Mouse (Mus musculus) liver (tissue): Measurements from ENCODE around the gene Kcnmb1.

Experiments
- DNase-seq: peaks from one replicate; pipeline ENCODE4 v3.0.0-alpha.2; 2020; ENCODE audit warnings: mixed read lengths

Kcnmb1 gene

DNA sequence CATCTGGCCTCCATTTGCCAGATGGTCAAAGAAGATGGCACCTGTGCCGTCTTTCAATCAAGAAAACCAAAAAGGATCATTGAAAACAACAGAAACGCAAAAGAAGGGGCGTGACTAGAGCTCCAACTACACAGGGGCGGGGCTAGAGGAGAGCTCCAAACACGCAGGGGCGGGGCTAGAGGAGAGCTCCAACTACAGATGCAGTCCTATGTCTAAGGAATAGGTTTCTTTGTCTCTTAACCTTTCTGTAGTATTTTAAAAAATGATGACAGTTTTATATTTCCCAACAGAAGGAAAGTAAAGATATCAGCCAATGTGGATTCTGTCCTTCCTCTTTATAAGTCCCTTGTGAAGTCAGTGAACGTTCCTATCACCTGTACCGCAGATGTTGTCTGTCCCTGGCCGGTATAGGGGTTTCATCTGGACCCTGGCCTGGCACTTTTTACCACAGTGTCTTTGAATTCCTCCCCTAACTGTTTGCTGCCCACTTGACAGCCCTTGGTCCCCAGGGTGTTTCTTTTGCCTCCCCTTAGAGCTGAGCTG is 18.0 kb upstream of the Kcnmb1 start:
- no peak for DNase-seq

DNA sequence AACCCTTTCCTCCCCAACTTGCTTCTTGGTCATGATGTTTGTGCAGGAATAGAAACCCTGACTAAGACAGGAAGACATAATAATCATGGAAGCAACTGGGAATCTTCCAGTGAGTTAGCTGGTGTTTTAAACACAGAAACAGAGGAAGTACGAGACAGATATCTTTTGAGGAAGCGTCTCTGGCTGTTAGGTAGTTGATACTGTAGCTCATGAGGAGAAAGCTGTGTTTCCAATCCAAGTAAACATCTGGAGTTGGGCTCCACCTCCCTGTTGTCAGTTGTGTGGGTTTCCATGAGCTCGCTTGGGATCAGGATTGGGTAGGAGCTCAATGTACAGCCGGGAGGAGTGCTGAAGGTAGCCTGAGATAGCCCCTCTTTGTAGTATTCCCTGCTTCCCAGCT is 16.3 kb upstream of the Kcnmb1 start:
- DNase-seq = no peak

DNA sequence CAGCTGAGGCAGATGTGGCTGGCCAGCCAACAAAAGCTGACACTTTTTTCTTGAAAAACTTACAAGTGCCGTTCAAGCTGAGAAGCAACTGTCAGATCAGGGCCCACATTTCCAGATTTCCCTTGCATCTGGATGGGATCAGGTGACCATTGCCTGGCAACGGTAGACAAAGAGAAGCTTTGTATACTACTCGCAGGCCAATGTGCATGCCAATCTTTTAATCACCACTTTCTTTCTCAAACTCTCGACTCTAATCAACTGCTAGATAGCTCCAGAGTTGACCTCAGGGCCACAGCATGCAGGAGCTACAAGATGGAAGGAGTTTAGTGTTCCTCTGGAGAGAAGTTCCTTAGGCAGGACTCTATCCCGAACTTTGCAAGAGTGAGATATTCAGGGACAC is 11.7 kb upstream of the Kcnmb1 start:
- no peak for DNase-seq

DNA sequence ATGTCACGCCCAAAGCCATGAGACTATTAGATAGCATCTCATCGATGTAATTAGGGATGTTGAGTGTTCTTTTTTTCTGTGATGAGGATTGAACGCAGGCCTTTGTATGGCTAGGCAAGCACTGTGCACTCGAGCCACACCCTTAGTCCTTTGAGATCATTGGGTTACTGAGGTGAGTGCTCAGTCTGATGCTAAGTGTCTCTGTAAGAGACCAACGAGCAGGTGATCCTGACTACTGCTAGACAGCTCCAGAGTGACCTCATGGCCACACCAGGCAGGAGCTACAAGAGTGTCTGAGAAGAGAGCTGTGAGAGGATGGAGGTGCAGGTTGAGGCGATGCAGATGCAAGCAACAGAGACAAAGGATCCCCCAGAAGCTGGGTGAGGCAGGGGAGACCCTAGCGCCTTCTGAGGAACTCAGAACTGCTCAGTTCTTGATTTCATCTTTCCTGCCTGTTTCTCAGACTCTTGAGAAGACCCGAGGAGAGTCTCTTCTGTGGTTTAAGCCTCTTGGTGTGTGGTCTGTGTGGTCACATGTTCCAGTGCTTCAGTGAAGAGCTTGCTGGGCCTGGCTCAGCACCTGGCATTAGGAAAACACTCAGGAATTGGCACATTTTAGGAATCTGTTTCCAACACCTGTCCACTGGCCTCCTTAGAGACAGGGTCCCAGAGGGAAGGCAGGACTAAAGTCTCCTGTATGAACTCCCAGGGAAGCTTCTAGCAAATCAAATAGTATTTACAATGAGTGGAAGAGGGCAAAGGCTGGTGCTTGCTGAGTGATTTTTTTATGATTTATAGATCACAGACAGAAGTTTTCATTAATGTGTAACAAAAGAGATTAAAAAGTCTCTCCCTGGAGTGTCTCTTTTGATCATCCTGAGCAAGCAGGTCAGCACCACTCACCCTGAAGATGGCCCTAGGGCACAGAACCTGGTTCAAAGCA is 10.9 kb upstream of the Kcnmb1 start:
- no peak for DNase-seq

DNA sequence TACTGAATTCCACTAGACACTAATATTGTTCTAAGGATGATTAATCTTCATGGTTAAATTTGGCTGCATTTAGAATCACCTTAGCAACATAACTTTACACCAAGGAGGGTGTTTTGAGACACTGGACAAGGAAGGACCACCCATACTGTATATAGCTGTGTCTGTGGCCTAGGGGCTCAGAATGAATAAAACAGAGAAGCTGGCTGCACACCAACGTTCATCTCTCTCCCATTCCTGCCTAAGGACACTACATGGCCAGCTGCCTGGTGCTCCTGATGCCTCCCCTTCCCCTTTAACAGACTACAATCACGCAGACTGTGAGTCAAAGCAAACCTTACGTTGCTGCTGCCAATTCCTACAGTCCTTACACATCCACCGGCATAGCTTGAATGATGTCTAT is 6.8 kb upstream of the Kcnmb1 start:
- no peak for DNase-seq

DNA sequence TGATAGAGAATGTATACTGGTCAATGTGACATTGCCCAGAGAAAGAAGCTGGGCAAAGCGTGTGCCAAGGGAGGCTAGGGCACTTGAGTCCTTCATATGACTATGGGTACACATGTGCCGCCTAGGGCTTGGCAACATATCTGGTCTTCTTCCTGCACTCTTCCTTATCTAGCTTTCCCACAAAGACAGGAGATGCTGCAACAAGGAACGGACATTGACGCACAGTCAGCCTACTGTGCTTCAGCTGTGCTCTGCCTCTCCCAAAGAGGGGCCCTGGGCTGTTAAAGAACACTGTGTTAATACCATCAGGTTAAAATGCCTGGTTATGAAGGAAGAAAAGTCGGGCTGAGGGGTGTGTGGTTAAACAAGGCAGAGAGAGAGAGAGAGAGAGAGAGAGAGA is 6.2 kb upstream of the Kcnmb1 start:
- no peak for DNase-seq

DNA sequence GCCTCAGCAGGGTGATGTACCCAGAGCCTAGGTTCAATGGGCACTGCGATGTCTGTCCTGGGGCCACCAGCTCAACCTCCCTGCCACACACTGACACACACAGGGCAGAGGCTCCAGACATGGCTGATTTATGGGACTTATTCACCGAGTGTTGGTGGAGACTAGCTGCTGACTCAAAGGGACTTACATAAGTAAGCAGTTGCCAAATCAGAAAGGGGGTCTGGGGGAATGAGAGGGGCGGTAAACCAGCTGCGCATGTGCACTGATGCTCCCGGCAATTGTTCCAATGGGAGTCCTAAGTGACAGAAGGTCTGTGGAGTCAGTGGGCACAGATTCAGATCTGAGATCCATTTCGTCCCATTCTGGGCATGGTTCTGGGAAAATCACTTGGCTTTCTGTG is 5.2 kb upstream of the Kcnmb1 start:
- no peak for DNase-seq

DNA sequence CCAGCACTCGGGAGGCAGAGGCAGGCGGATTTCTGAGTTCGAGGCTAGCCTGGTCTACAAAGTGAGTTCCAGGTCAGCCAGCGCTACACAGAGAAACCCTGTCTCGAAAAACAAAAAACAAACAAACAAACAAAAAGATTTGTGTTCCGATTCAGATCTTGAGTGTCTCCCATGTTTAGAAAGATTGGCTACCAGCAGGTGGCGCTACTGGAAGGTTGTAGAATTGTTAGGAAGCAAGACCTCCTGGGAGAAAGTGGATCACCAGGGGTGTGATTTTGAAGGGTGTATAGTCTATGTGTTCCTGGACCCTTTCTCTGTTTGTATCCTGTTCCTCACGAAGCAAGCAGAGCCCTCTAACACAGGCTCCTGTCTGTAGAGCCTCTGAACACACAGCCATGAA is 4.1 kb upstream of the Kcnmb1 start:
- peak; percentile 49 for DNase-seq

DNA sequence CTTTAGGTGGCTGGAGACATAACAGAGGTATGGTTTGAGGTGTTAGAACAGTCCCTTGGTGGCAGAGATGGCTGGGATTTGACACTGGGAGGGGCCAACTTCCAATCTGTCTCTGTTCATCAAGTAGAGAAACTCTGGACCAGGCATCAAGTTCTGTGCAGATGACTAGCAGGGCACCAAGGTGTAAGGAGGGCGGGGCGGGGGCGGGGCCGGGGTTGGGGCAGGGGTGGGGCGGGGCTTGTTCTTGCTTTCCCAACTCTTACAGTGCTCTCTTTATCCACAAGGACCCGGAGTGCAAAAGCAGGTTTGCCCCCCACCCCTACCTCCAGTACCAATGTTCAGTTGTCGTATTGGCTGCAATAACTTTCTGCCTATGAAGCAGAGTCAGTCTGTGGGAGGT is 635 bp upstream of the Kcnmb1 start:
- no peak for DNase-seq

DNA sequence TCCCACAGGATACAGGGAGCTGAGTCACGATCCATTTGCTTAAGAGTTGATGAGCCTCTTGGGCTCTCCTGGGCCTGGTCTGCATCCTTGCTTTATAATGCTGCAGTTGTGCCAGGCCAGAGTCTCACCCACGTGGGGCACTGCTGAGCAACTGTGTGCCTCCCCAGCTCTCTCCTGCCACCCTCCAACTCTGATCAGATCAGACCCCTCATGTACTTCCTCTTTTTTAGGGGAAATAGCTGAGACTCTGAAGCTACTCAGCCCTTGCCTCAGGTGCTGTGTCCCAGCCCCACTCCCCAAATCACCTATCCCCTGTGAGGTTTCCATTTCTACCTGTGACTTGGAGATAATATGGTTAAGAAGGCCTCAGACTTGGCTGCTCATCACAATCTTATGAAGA is 2.6 kb downstream of the Kcnmb1 start:
- no peak for DNase-seq

DNA sequence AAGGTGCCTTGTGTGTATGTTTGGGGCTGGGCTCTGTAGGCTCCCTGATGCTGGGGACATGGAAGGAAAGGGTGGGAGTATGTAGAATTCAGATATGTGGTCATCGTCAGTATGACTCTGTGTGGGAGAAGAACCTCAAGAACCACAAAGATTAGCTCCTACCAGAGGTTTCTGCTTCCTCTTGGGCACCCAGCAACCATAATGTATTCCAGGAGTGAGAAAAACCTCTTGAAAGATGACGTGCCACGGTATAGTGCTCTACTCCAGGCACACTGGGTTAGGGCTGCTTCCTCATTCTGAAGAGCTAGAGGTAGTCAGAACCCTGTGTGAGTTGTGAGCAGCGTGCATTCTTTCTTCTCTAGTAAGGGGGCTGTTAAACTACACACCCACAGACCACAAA is 4.9 kb downstream of the Kcnmb1 start:
- DNase-seq = no peak

DNA sequence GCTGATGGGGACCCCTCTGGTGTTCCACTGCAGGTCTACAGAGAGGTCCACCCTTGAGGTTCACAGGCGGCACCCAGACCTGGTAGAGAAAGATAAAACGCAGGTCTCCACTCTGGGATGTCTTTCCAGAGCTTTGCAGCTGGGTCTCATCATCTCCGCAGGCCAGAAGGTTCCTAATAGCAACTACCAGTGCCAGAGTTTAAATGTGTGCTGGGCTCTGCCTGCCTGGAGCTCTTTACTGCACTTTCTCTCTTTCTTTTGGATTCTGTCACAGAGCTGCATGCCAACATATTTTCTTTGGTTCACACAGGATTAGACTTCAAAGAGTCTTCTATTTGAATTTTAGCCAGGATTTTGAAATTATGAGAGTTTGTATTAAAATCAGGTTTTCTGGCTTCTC is 6.4 kb downstream of the Kcnmb1 start:
- no peak for DNase-seq

DNA sequence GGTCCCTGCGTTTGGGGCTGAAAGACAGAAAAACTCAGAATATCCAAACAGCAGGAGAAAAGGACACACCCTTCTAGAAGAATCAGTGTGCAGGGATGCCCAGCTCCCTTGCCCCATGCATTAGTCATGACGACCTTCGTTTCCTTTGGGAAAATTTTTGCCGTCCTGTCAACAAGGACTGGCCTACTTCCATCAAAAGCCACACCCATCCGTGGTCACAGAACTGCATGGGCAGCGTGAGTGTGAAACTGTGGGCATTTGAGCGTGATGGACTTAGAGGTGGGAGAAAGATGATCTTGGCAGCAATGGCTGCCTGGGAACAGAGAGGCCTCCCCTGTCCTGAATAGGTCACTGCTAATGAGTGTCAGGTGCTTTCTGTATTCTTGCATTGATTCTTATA is 9.3 kb downstream of the Kcnmb1 start:
- no peak for DNase-seq

DNA sequence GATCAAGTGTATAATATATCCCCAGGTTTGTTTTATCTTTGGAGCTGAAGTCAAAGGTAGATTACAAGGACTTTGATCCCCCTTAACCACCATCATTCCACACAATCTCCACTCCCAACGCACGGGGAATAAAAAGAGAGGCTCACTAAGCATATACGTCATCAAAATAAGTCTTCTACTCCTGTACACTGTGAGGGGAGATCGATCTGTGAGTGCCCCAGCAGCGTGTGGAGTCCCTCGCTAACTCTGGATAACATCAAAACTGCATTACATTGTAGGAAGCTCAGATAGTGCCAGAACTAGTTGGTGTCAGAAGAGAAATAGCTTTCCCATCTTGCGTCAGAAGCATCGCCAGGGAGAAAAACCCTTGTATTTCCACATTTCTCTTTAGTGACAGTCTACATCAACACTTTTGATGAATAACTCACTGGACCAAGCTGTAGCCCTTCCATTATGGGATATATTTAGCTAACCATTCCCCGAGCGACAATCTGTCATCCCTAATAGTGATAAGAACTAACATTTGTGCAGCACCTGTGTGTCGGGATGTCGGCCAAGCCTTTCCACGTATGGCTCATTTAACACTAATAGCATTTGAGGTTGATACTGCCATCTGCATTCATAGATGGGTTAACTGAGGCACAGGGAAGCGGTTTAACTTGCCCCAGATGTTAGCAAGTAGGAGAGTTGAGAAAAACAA is 11.7 kb downstream of the Kcnmb1 start:
- no peak for DNase-seq

DNA sequence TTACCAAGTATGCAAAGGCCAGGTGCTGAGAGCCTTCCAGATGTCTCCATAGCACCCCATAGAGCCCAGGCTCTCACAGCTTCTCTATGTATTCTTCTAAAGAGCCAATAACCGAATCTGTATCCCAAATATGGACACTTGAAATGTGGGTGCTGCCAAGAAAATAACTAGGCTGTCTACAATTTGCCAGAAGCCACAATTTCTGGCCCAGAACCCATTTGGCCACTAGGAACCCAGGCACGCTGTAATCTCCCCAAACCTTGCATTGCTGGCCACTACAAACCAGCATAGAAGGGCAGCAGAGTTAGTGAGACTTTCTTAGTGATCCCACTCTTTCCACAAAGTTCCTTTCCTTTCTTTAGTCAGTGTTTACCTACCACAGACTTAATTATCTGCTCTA is 12.3 kb downstream of the Kcnmb1 start:
- no peak for DNase-seq

DNA sequence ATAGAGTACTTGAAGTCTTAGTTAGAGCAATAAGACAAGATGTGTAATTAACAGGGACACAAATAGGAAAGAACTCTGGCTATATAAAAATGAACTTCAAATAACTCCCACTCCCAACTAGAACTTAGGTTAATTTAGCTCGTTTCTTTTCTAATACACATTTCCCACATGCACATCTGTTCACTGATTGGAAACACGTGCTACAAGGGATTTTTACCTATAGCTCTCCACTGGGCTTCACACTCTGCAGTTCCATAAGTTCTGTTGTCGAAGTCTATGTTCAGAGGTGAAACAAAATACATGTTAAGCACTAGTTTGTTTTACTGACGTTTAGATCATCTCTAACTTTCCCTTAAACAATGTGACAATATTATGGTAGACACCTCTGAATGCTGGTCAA is 17.3 kb downstream of the Kcnmb1 start:
- no peak for DNase-seq

DNA sequence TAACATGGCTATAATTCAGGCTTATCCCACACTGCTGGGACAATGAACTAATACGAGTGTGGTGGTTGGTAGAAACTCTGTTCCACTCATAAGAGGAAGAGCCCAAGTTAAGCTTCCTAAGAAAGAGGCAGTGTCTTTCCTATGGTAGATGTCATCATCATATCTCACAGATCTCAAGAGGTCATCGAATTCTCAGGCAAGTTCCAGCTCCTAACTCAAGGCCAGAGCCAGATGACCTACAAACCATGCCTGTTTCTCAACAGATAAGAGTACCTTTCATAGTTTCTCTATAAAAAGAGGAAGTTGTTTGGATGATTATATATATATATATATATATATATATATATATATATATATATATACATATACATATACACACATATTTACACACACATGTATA is 23.7 kb downstream of the Kcnmb1 start:
- no peak for DNase-seq

DNA sequence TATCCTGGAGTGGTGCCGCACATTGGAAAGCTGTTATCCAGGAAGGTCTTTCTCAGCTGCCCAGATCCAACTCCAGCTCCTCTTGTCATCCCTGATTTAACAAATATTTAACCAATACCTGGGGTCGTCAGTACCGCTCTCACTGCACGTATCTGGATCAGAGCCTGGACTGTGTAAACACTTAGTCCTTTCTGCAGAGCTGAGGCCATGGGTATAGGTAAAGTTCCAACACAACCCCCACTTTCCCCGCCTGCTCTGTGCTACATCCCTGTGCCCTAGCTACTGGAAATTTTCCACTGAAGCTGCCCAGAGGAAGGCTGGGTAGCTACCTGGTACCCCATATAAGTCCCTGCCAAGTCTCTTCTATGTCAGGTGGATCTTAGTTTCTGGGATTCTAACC is 27.2 kb downstream of the Kcnmb1 start:
- no peak for DNase-seq

DNA sequence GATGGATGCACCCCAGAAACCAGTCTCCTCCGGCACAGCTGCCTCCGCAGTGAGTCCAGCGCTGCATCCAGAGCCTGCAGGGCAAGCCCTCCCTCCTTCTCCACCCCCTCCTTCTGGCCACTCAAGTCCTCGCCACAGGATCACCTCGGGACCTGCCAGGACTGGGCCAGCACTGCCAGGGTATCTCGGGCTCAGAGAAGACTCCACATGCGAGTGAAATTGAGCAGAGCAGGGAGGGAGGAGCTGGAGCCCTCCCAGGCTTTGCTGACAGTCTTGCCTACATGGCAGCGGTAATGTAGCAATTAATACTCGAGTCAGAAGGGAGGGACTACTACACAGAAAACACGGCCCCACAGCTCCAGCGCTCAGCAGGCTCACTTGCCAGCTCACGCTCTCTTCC is 30.1 kb downstream of the Kcnmb1 start, which contains the start of gene Kcnip1:
TSS of gene Kcnip1 (minus strand) at position 215 of the 400 bp plus-strand sequence.
- no peak for DNase-seq

DNA sequence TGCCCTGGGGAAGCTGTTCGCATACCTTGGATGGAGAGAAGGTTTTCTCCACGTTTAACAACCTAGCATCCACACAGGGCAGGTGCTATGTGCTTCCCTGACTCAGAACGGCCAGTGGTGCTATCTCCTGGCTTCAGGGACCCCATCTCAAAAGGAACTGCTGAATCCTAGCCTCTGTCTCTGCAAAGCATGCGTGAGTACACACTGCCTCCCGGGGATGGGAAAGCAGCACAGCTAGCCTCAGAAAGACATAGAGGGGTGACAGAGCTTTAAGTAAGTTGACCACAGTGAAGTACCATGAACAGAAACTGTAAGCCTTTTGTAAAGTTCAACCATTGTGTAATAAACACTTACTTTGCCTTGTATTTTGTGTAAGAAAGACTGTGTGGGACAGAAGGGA is 30.7 kb downstream of the Kcnmb1 start:
- no peak for DNase-seq

DNA sequence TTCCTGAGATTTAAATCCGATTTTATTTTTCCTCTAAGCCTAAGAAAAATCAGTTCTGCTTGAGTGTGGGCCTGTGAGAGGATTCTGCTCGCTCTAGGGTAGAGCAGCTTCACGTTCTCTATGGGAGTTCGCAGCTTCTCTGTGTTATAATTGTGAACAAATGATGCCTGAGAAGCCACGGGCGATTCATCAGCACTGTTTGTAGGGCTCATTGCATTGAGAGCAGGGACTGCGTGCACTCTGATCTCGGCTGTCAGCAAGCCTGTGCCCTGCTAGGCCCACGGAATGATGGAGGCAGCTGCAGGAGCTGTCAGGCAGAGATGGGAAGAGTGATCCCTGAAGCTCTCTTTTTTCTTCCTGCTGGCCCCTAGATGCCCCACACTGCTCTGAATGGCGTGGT is 35.4 kb downstream of the Kcnmb1 start:
- DNase-seq = no peak

DNA sequence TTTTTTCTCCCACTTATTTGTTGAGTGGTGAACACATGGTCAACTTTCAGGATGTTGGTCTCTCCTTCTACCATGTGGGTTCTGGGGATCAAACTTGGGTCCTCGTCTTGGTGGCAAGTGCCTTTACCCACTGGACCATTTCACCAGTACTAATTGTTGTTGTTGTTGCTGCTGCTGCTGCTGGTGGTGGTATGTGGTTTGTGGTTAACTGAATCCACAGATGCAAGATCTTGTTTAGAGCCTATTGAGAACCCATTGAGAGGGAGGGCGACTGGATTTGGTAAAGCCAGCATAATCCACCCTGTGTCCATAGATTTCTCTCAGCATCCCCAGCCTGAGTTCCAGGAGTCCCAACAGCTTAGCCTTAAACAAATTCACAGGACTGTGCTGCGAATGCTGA is 37.6 kb downstream of the Kcnmb1 start:
- DNase-seq = no peak

DNA sequence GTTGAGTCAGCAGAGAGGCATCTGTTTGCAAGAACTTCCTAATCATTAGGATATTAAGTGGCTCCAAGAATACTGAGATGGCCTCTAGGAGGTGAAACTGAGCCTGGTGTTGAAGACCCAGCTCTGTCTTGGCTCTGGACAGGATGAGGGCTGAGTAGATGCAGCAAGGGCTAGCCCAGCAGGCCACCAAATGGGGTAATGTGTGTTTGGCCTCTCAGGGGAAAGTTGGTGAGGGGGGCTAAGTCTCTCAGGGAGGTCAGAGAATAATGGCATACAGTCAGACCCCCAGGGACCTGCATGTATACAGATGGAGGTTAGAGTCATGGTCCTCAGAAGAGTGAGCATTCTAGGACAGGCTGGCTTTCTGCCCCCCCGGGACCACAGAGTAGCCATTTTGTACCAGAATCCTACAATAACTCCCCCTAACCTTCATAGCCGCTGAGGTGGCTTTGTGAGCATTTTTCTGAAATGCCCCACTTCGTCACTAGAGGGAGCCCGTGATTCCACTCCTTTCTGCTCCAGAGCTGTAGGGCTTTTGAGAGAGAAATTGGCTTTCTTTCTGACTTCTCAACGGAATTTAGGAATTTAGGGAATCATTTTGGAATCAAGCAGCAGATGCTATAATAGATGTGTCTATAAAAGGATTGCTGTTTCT is 39.3 kb downstream of the Kcnmb1 start:
- DNase-seq = peak; percentile 50

DNA sequence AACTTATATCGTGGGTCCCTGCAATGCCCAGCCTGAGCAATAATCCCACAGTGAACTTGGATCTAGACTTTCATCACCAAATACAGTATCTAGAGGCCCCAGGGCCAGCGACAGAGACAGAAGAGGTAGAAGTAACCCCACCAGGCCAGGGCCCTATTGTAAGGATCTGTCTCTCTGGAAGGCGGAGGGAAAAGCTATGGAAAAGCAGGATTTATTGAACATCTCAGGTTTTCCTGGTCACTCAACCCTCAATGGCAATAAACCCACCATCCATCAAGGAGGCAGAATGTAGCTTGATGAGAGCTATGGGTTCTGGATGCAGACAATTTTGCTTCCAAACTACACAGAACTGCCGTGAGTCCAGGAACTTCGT is 39.8 kb downstream of the Kcnmb1 start:
- no peak for DNase-seq
